Mouse (Mus musculus) forebrain, embryonic 14.5 days (tissue): ENCODE measurements at regions not wholly inside any gene's neighbourhood (a gene's known extent, or its start where the extent isn't known, plus 50 kb on each side); places are given as distances from the start of the nearest gene placed in this dataset.
"Not testable (repeated sequence)": the region's sequence is repeated elsewhere in the genome, so short reads cannot be mapped to it uniquely, and the experiment has no call there.

Experiments used
- ATAC-seq: fragments of 200-750 bp; cut with Nextera tagmentation; 2 replicates; pipeline ENCODE4 v1.8.0; 2017; ENCODE audit warnings: mild to moderate bottlenecking, moderate library complexity
- DNase-seq: peaks from one replicate; pipeline ENCODE4 v3.0.0-alpha.2; 2015; ENCODE audit warnings: low spot score
- H3K27ac ChIP-seq: fragments of 300-500 bp; sonication (generic); 2 replicates; pipeline ENCODE4 v1.5.1; 2014; ENCODE audit warnings: low read depth, mild to moderate bottlenecking, control low read depth, low read length, moderate library complexity
- H3K27me3 ChIP-seq: fragments of 300-500 bp; sonication (generic); replicated peaks from 2 replicates; pipeline ENCODE4 v1.6.1; 2014; ENCODE audit warnings: low read length, control low read depth, mixed read lengths; ENCODE audit not compliant: control insufficient read depth, insufficient read depth
- H3K36me3 ChIP-seq: fragments of 300-500 bp; sonication (generic); 2 replicates; pipeline ENCODE4 v1.6.1; 2014; ENCODE audit warnings: low read length, control low read depth; ENCODE audit not compliant: control insufficient read depth, insufficient read depth
- H3K4me1 ChIP-seq: fragments of 300-500 bp; sonication (generic); 2 replicates; pipeline ENCODE4 v1.6.1; 2014; ENCODE audit warnings: antibody characterized with exemption, low read length, control low read depth; ENCODE audit not compliant: control insufficient read depth, insufficient read depth
- H3K4me2 ChIP-seq: fragments of 300-500 bp; sonication (generic); 2 replicates; pipeline ENCODE4 v1.6.1; 2014; ENCODE audit warnings: mild to moderate bottlenecking, control low read depth, low read length
- H3K4me3 ChIP-seq: fragments of 300-500 bp; sonication (generic); 2 replicates; pipeline ENCODE4 v1.5.1; 2014; ENCODE audit warnings: low read depth, low read length, control low read depth
- H3K9ac ChIP-seq: fragments of 300-500 bp; sonication (generic); 2 replicates; pipeline ENCODE4 v1.6.1; 2014; ENCODE audit warnings: mild to moderate bottlenecking, low read length, control low read depth, moderate library complexity
- H3K9me3 ChIP-seq: fragments of 300-500 bp; sonication (generic); replicated peaks from 2 replicates; pipeline ENCODE4 v1.6.1; 2016; ENCODE audit warnings: low read length, control low read depth, mixed read lengths; ENCODE audit not compliant: control insufficient read depth
- WGBS: fragments of 180-500 bp; shearing (Covaris S2); extraction: QIAGEN DNeasy Blood & Tissue Kit; methylation state at CpG from one replicate; pipeline ENCODE4 v1.1.7; 2014; 5-methylcytosine and 5-hydroxymethylcytosine counted together

DNA sequence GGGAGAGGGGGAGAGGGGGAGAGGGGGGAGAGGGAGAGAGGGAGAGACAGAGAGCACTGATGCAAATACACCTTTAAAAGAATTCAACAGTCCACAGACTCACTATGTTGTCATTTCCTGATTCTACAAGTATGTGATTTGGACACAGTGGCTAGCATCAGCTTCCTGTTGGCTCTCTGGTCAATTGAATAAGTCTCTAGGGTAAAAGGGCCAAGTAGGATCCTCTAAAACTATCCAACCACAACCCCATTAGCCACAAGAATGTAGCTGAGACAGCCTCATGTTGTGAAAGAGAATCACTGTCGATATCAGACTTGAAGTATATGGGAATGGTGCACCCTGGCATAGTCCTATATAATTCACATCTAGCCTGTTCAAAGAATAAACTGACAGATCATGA lies 481.8 kb upstream of the Smim15 start:
- no peaks in the 10 kb centered on the region for H3K9me3 ChIP-seq

DNA sequence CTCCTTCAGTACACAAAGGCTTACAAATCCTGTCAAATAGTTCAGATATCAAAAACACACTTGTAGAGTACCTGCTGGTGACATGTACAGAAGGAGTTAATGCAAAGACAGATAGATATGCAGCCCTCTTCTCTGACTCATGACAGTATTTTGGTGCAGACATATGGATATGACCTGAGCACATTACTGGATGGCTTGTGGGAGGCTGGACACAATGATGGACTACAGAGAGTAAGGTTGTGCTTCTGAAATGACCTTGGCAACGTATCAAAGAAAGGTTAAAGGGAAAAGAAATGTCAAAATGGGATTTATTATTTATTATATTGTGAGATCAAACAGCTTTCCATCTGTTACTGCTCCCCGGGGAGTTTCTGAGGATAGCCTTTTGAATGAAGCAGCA lies 482.7 kb upstream of the Smim15 start:
- H3K4me1 ChIP-seq: no peaks in the 10 kb centered on the region
- DNase-seq (no peak), ATAC-seq (no peak)
- H3K27ac ChIP-seq: no peak overlapping the region
- H3K9ac ChIP-seq: no peak overlapping the region
- H3K27me3 ChIP-seq: no peaks in the 10 kb centered on the region
- no peaks in the 10 kb centered on the region for H3K9me3 ChIP-seq
- H3K4me2 ChIP-seq: no peak overlapping the region
- WGBS: 90% methylated on average over 2 of the region's 2 CpGs
- no peaks in the 10 kb centered on the region for H3K36me3 ChIP-seq
- H3K4me3 ChIP-seq: no peak overlapping the region

More for the DNA sequence above, 481.8 kb upstream of the Smim15 start:
- no peak for DNase-seq
- H3K4me1 ChIP-seq: no peaks in the 10 kb centered on the region
- H3K4me3 ChIP-seq: no peak overlapping the region
- H3K4me2 ChIP-seq: no peak overlapping the region
- no peak overlapping the region for H3K27ac ChIP-seq
- 91% methylated on average over 1 of the region's 1 CpGs for WGBS
- no peak overlapping the region for H3K9ac ChIP-seq
- no peaks in the 10 kb centered on the region for H3K27me3 ChIP-seq
- ATAC-seq: no peak
- H3K36me3 ChIP-seq: no peaks in the 10 kb centered on the region

DNA sequence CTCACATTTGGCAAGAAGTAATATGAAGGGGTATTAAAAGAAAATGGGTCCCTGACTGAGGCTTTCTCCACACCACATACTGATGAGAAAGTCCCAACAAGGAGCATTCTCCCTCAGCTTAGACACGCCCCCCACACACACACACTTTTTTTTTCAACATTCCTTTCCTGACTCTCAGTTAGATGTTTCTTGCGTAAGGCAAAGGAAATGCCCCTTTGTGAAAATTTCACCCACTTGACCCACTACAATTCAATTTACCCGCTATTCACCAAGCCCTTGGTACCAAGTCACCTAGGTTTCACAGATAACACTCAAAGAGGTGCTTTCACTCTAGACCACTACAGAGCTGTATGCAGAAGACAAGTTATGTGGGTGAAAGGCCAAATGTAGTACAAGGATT lies 488.3 kb upstream of the Smim15 start:
- ATAC-seq (no peak), DNase-seq (no peak)
- WGBS: 86% methylated on average over 3 of the region's 3 CpGs
- Histone ChIP-seq H3K4me3 (no peak overlapping the region), H3K27me3 (no peaks in the 10 kb centered on the region), H3K4me2 (no peak overlapping the region), H3K4me1 (no peaks in the 10 kb centered on the region), H3K27ac (no peak overlapping the region), H3K9me3 (no peaks in the 10 kb centered on the region), H3K36me3 (no peaks in the 10 kb centered on the region), H3K9ac (no peak overlapping the region)

DNA sequence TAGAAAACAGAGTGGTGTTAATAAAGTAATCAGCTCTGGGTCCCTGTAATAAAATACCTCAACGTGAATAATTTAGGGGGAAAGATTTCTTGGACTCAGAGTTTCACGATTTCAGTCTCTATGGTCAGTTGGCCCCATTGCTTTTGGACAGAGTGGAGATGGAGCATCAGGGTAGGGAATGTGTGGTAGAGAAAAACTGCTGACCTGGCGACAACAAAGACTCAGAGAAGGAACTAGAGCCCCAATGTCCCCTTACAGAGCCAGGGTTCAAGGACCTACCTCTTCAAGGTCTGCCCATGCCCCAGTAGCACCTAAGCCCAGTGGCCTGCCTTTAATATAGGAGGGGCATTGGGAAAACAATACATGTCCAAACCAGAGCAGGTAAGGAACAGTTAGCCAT lies 490.2 kb upstream of the Smim15 start:
- no peak overlapping the region for H3K4me2 ChIP-seq
- ATAC-seq (no peak), DNase-seq (no peak)
- no peaks in the 10 kb centered on the region for H3K36me3 ChIP-seq
- no peak overlapping the region for H3K4me3 ChIP-seq
- WGBS: 84% methylated on average over 3 of the region's 3 CpGs
- no peak overlapping the region for H3K27ac ChIP-seq
- H3K4me1 ChIP-seq: no peaks in the 10 kb centered on the region
- no peak overlapping the region for H3K9ac ChIP-seq
- H3K9me3 ChIP-seq: no peaks in the 10 kb centered on the region
- no peaks in the 10 kb centered on the region for H3K27me3 ChIP-seq

DNA sequence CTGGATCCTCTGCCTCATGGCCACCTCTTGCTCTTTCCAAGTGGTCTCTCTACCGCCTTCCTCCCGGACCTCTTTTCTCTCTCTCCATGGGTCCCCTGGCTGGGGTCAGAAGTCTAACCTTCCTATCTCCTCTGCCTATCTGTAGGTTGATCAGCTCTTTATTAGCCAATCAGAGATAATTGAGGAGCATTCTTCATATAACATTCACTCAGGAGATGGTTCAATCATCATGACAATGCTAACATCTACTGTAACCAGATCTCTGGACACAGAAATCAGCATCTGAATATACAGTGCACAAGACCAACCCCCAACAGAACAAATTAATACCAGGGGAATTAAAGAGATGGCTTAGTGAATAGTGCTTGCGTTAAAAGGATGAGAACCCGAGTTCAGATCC lies 492.1 kb upstream of the Smim15 start:
- no peak overlapping the region for H3K4me3 ChIP-seq
- no peaks in the 10 kb centered on the region; the same call in 1 of the 2 replicates for H3K4me1 ChIP-seq
- H3K27me3 ChIP-seq: no peaks in the 10 kb centered on the region
- H3K27ac ChIP-seq: no peak overlapping the region
- ATAC-seq: no peak
- WGBS: 91% methylated on average over 4 of the region's 4 CpGs
- H3K9me3 ChIP-seq: no peaks in the 10 kb centered on the region
- H3K36me3 ChIP-seq: no peaks in the 10 kb centered on the region
- H3K9ac ChIP-seq: no peak overlapping the region
- DNase-seq: no peak
- H3K4me2 ChIP-seq: no peak overlapping the region

DNA sequence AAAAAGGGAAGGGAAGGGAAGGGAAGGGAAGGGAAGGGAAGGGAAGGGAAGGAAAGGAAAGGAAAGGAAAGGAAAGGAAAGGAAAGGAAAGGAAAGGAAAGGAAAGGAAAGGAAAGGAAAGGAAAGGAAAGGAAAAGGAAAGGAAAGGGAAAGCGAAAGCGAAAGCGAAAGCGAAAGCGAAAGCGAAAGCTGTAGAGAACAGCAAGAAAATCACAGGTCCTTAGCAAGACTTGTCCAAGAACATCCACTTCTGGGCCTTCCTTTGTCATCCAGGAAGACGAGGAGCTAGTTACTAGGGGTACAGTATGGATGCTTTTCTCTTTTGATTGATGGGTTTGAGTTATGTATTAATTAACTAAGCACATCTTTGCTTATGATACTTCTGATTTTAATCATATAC lies 494.3 kb upstream of the Smim15 start:
- H3K4me3 ChIP-seq, H3K36me3 ChIP-seq, ATAC-seq, H3K4me2 ChIP-seq, H3K9ac ChIP-seq, H3K27ac ChIP-seq, H3K27me3 ChIP-seq, DNase-seq, H3K9me3 ChIP-seq: not testable (repeated sequence)
- WGBS: 92% methylated on average over 7 of the region's 7 CpGs
- H3K4me1 ChIP-seq: peaks cover 13% of the 10 kb centered on the region

DNA sequence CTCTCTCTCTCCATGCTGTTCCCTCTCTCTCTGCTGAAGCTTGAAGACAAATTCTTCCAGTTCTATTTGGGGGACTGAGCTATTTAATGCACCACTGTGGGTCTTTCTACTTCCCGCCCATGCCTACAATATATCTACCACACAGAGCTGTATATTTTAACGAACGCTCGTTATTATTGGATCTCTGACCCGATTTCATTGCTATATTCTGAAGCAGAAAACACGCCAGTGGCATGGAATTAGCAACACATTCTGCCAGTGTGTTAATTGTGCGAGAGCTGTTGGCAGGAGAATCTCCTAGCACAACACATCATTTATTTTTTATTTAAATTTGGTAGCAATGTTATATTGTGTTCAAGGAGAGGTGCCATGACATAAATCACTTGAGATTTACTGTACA lies 497.2 kb upstream of the Smim15 start:
- DNase-seq: peak; percentile 83
- no peaks in the 10 kb centered on the region for H3K27me3 ChIP-seq
- ATAC-seq: peak; percentile 64; the same call in 1 of the 2 replicates

DNA sequence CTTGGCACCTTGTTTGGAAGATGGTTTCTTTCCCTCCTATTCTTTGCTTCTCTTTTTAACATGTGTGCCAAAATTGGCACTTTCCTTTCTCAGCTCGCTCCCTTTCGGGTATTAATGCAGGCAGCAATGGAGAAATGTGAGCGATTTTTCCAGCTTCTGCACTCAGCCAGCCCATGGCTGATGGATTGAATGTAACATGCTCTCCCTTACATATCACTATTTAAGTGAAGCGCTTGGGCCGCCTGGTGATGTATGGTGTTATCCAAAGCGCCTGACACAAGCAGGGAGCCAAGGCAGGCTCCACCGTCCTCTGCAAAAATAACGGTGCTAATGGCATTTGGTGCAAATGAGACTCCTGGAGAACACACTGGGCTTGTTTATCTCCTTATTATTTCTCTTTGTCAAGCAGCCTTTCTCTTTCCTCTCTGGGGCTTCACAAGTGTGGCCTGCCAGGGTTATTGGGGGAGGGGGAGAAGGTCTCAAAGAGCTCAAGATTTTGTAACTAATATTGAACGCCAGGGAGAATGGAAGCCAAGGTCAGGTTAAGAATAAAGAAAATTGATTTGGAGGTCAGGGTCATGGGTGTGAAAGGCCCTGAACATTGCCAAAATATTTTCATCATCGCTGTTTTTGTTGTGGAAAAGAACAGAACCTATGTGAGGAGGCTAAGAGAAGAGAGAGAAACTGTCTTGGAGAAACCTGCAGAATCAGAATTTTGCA lies 497.9 kb upstream of the Smim15 start:
- Histone ChIP-seq H3K9ac (peak overlapping the region; percentile 10), H3K27me3 (no peaks in the 10 kb centered on the region), H3K4me3 (no peak overlapping the region), H3K4me2 (peak overlapping the region; percentile 20), H3K36me3 (no peaks in the 10 kb centered on the region), H3K4me1 (peaks cover 24% of the 10 kb centered on the region), H3K27ac (peak overlapping the region; percentile 63), H3K9me3 (no peaks in the 10 kb centered on the region; the same call in 1 of the 2 replicates)
- peak; percentile 30 for ATAC-seq
- DNase-seq: peak; percentile 66
- WGBS: 20% methylated on average over 10 of the region's 10 CpGs

More for the DNA sequence above, 497.2 kb upstream of the Smim15 start:
- no peak overlapping the region for H3K4me2 ChIP-seq
- peak overlapping the region; percentile 63 for H3K27ac ChIP-seq
- no peaks in the 10 kb centered on the region; the same call in 1 of the 2 replicates for H3K9me3 ChIP-seq
- peaks cover 17% of the 10 kb centered on the region for H3K4me1 ChIP-seq
- no peaks in the 10 kb centered on the region for H3K36me3 ChIP-seq
- no peak overlapping the region for H3K9ac ChIP-seq
- no peak overlapping the region for H3K4me3 ChIP-seq
- 21% methylated on average over 7 of the region's 7 CpGs for WGBS

DNA sequence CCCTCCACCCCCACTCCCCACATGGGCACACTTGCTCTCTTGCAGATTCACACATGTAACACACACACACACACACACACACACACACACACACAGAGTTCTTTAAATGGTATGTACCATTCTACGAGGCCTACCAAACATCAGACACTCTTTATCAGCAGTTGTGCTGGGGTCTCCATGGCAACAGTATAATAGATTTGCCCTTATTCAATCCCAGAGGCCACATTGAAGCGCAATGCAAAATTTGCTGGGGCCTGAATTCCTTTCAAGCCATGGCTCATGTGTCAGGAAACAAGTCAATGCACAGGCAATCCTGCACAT lies 502.7 kb upstream of the Smim15 start:
- H3K4me2 ChIP-seq: 0 out of 2 replicates have a peak overlapping the region, but pooled peaks have one; percentile 14
- no peaks in the 10 kb centered on the region for H3K36me3 ChIP-seq
- peak overlapping the region; percentile 95 for H3K27ac ChIP-seq
- DNase-seq: peak; percentile 90
- ATAC-seq: peak; percentile 54
- H3K4me1 ChIP-seq: peaks cover 42% of the 10 kb centered on the region
- peak overlapping the region; percentile 50; the same call in 1 of the 2 replicates for H3K9ac ChIP-seq
- no peak overlapping the region for H3K4me3 ChIP-seq
- H3K9me3 ChIP-seq: no peaks in the 10 kb centered on the region; the same call in 1 of the 2 replicates
- H3K27me3 ChIP-seq: no peaks in the 10 kb centered on the region
- WGBS: 5% methylated on average over 2 of the region's 2 CpGs
